In genomic region chr5:140639312-140639711, GRCm38 (mm10) we compare ENCODE assay signal across 16 mouse cellular contexts. TPM values are rescaled to one million over a fixed set of nuclear protein-coding genes. Genes with fewer than 3 reads are reported as not detected.
DNase-seq lines count a peak whose midpoint lies in the region; ATAC-seq and TF ChIP-seq lines count a peak whose summit lies in the region.
"Had no signal": no experiment of that assay in that cellular context is flagged by ENCODE, and none has a peak within 500 bp of the region (broad histone marks: within the 10 kb centered on the region; RNA-seq: fewer than 3 reads in every experiment).

No protein-coding gene starts in this region.

- H3K27ac ChIP-seq in forebrain, embryonic 13.5 days, result 0 out of 2 replicates have a peak overlapping the region, but pooled peaks have one; percentile 19
- H3K27ac ChIP-seq in forebrain, embryonic 16.5 days (ENCODE audit: low read length), result no peak overlapping the region
- 0 out of 2 replicates have a peak overlapping the region, but pooled peaks have one; percentile 12 for H3K27ac ChIP-seq in hindbrain, embryonic 10.5 days
- H3K27ac ChIP-seq in hindbrain, postnatal 0 days, result no peak overlapping the region
- 0 out of 2 replicates have a peak overlapping the region, but pooled peaks have one; percentile 93 for H3K27ac ChIP-seq in limb, embryonic 15.5 days
- no peak overlapping the region for H3K27ac ChIP-seq in limb, embryonic 10.5 days
- peak overlapping the region; percentile 41; the same call in 1 of the 2 replicates for H3K27ac ChIP-seq in embryonic facial prominence, embryonic 10.5 days (replicated peaks)
- H3K27ac ChIP-seq: heart, embryonic 13.5 days; hindbrain, embryonic 14.5 days had no signal

- peaks cover 72% of the 10 kb centered on the region for H3K4me1 ChIP-seq in forebrain, embryonic 13.5 days
- H3K4me1 ChIP-seq in forebrain, embryonic 16.5 days (replicated peaks; ENCODE audit: control insufficient read depth, insufficient read depth, low read length), result peaks cover 35% of the 10 kb centered on the region
- peaks cover 62% of the 10 kb centered on the region for H3K4me1 ChIP-seq in hindbrain, embryonic 10.5 days (replicated peaks)
- H3K4me1 ChIP-seq in hindbrain, postnatal 0 days (ENCODE audit: insufficient read depth, low read length), result peaks cover 30% of the 10 kb centered on the region
- H3K4me1 ChIP-seq in limb, embryonic 15.5 days, result peaks cover 47% of the 10 kb centered on the region
- peaks cover 47% of the 10 kb centered on the region for H3K4me1 ChIP-seq in limb, embryonic 10.5 days
- peaks cover 55% of the 10 kb centered on the region for H3K4me1 ChIP-seq in embryonic facial prominence, embryonic 10.5 days

- H3K36me3 ChIP-seq in forebrain, embryonic 13.5 days (ENCODE audit: poor library complexity, severe bottlenecking), result peaks cover 95% of the 10 kb centered on the region
- peaks cover 26% of the 10 kb centered on the region for H3K36me3 ChIP-seq in forebrain, embryonic 16.5 days (ENCODE audit: control insufficient read depth, insufficient read depth)
- H3K36me3 ChIP-seq in hindbrain, embryonic 10.5 days, result peaks cover 95% of the 10 kb centered on the region
- H3K36me3 ChIP-seq in hindbrain, postnatal 0 days (ENCODE audit: insufficient read depth, low read length), result peaks cover 17% of the 10 kb centered on the region
- peaks cover 46% of the 10 kb centered on the region for H3K36me3 ChIP-seq in limb, embryonic 15.5 days
- H3K36me3 ChIP-seq in limb, embryonic 10.5 days, result peaks cover 91% of the 10 kb centered on the region
- peaks cover 97% of the 10 kb centered on the region for H3K36me3 ChIP-seq in embryonic facial prominence, embryonic 10.5 days (replicated peaks)

- no peak for ATAC-seq in forebrain, embryonic 13.5 days
- ATAC-seq in forebrain, embryonic 16.5 days, result no peak
- ATAC-seq in hindbrain, postnatal 0 days, result no peak
- no peak for ATAC-seq in limb, embryonic 15.5 days (ENCODE audit: insufficient number of reproducible peaks, low FRiP score, low TSS enrichment, low read depth)
- ATAC-seq: forebrain, postnatal 0 days had no signal

- WGBS in forebrain, embryonic 13.5 days, result 94% methylated on average over 4 of the region's 4 CpGs
- WGBS in forebrain, embryonic 16.5 days, result 89% methylated on average over 4 of the region's 4 CpGs
- WGBS in hindbrain, embryonic 10.5 days, result 92% methylated on average over 4 of the region's 4 CpGs
- WGBS in hindbrain, postnatal 0 days, result 73% methylated on average over 4 of the region's 4 CpGs
- 90% methylated on average over 4 of the region's 4 CpGs for WGBS in limb, embryonic 15.5 days
- 96% methylated on average over 4 of the region's 4 CpGs for WGBS in limb, embryonic 10.5 days
- WGBS in embryonic facial prominence, embryonic 10.5 days, result 93% methylated on average over 4 of the region's 4 CpGs

- no peak for DNase-seq in hindbrain, embryonic 10.5 days (ENCODE audit: low spot score)
- DNase-seq in hindbrain, postnatal 0 days (ENCODE audit: low spot score), result no peak
- no peak for DNase-seq in limb, embryonic 10.5 days (ENCODE audit: low spot score)
- DNase-seq in embryonic facial prominence, embryonic 10.5 days (ENCODE audit: low spot score), result no peak
- DNase-seq in right cerebral cortex, postnatal 25 days, result no peak
- DNase-seq: adrenal gland, postnatal 10 days; cerebellum, adult 8-10 months; cerebellum, postnatal 14 days; embryo, embryonic 11 days; forebrain, postnatal 0 days; kidney, adult 11 months had no signal

- H3K4me3 ChIP-seq in forebrain, embryonic 13.5 days, result no peak overlapping the region
- H3K4me3 ChIP-seq in forebrain, embryonic 16.5 days (replicated peaks; ENCODE audit: low read length), result no peak overlapping the region
- no peak overlapping the region for H3K4me3 ChIP-seq in hindbrain, embryonic 10.5 days
- no peak overlapping the region for H3K4me3 ChIP-seq in hindbrain, postnatal 0 days (ENCODE audit: low read length)
- no peak overlapping the region for H3K4me3 ChIP-seq in limb, embryonic 15.5 days
- no peak overlapping the region for H3K4me3 ChIP-seq in limb, embryonic 10.5 days
- H3K4me3 ChIP-seq in embryonic facial prominence, embryonic 10.5 days, result no peak overlapping the region
- H3K4me3 ChIP-seq: heart, embryonic 13.5 days had no signal

- H3K9ac ChIP-seq in forebrain, embryonic 13.5 days, result no peak overlapping the region
- no peak overlapping the region for H3K9ac ChIP-seq in forebrain, embryonic 16.5 days (replicated peaks; ENCODE audit: low read depth, low read length)
- no peak overlapping the region for H3K9ac ChIP-seq in hindbrain, postnatal 0 days (replicated peaks; ENCODE audit: low read length)
- no peak overlapping the region for H3K9ac ChIP-seq in limb, embryonic 15.5 days
- H3K9ac ChIP-seq: forebrain, postnatal 0 days; hindbrain, embryonic 14.5 days had no signal

- no peak overlapping the region for H3K4me2 ChIP-seq in forebrain, embryonic 13.5 days
- no peak overlapping the region for H3K4me2 ChIP-seq in forebrain, embryonic 16.5 days (ENCODE audit: low read length)
- no peak overlapping the region for H3K4me2 ChIP-seq in hindbrain, postnatal 0 days (ENCODE audit: low read depth, low read length)
- H3K4me2 ChIP-seq in limb, embryonic 15.5 days, result no peak overlapping the region
- H3K4me2 ChIP-seq: heart, embryonic 13.5 days; hindbrain, embryonic 14.5 days had no signal

- H3K27me3 ChIP-seq in forebrain, embryonic 13.5 days, result no peaks in the 10 kb centered on the region
- no peaks in the 10 kb centered on the region for H3K27me3 ChIP-seq in forebrain, embryonic 16.5 days (replicated peaks; ENCODE audit: control insufficient read depth, insufficient read depth, low read length)
- no peaks in the 10 kb centered on the region for H3K27me3 ChIP-seq in hindbrain, embryonic 10.5 days (ENCODE audit: insufficient read depth, poor library complexity, severe bottlenecking)
- H3K27me3 ChIP-seq in hindbrain, postnatal 0 days (ENCODE audit: insufficient read depth, low read length), result no peaks in the 10 kb centered on the region
- no peaks in the 10 kb centered on the region for H3K27me3 ChIP-seq in limb, embryonic 15.5 days
- H3K27me3 ChIP-seq in limb, embryonic 10.5 days (ENCODE audit: low read depth, poor library complexity, severe bottlenecking), result no peaks in the 10 kb centered on the region
- H3K27me3 ChIP-seq in embryonic facial prominence, embryonic 10.5 days (replicated peaks; ENCODE audit: low read depth, poor library complexity, severe bottlenecking), result no peaks in the 10 kb centered on the region
- H3K27me3 ChIP-seq: heart, embryonic 13.5 days had no signal

- H3K9me3 ChIP-seq in forebrain, embryonic 13.5 days (replicated peaks), result no peaks in the 10 kb centered on the region
- H3K9me3 ChIP-seq in forebrain, embryonic 16.5 days (ENCODE audit: control insufficient read depth, low read length), result no peaks in the 10 kb centered on the region
- H3K9me3 ChIP-seq in hindbrain, embryonic 10.5 days, result no peaks in the 10 kb centered on the region
- H3K9me3 ChIP-seq in hindbrain, postnatal 0 days (ENCODE audit: low read length), result no peaks in the 10 kb centered on the region
- H3K9me3 ChIP-seq in limb, embryonic 15.5 days, result no peaks in the 10 kb centered on the region
- no peaks in the 10 kb centered on the region for H3K9me3 ChIP-seq in limb, embryonic 10.5 days (replicated peaks)
- H3K9me3 ChIP-seq in embryonic facial prominence, embryonic 10.5 days, result no peaks in the 10 kb centered on the region
- H3K9me3 ChIP-seq: heart, embryonic 13.5 days had no signal

- no peak for TF ChIP-seq CTCF in hindbrain, postnatal 0 days (IDR thresholded peaks at IDR 0.05; ENCODE audit: low read depth)

RNA-seq across cellular contexts. Expression of gene Ttyh3, which starts 9.5 kb away (rescaled TPM):
- polyA plus RNA-seq in forebrain, embryonic 13.5 days (2015; fragmentation: Nextera tagmentation; extraction: Ambion mirVana), result 59.3 and 63.4 TPM in 2 replicates
- 68.7 and 68.9 TPM in 2 replicates for polyA plus RNA-seq in forebrain, embryonic 16.5 days (2015; fragmentation: Nextera tagmentation; extraction: Ambion mirVana)
- polyA plus RNA-seq in hindbrain, embryonic 10.5 days (2016; fragmentation: Nextera tagmentation; extraction: Ambion mirVana), result 32.1 and 52.5 TPM in 2 replicates
- total RNA-seq in hindbrain, postnatal 0 days (2014; rRNA removed), result 253 and 260 TPM in 2 replicates
- 53.5 and 60.3 TPM in 2 replicates for polyA plus RNA-seq in hindbrain, postnatal 0 days (2015; fragmentation: Nextera tagmentation; extraction: Ambion mirVana)
- polyA plus RNA-seq in limb, embryonic 15.5 days (2015; fragmentation: Nextera tagmentation; extraction: Ambion mirVana), result 29.9 and 34.1 TPM in 2 replicates
- 36.6 and 47.0 TPM in 2 replicates for polyA plus RNA-seq in limb, embryonic 10.5 days (2016; fragmentation: Nextera tagmentation; extraction: Ambion mirVana)
- polyA plus RNA-seq in embryonic facial prominence, embryonic 10.5 days (2016; fragmentation: Nextera tagmentation; extraction: Ambion mirVana), result 33.4 and 35.5 TPM in 2 replicates

RNA-seq across cellular contexts. Expression of gene Lfng, which starts 32.2 kb away (rescaled TPM):
- polyA plus RNA-seq in forebrain, embryonic 13.5 days (2015; fragmentation: Nextera tagmentation; extraction: Ambion mirVana), result 28.8 and 31.8 TPM in 2 replicates
- polyA plus RNA-seq in forebrain, embryonic 16.5 days (2015; fragmentation: Nextera tagmentation; extraction: Ambion mirVana), result 23.3 and 25.6 TPM in 2 replicates
- polyA plus RNA-seq in hindbrain, embryonic 10.5 days (2016; fragmentation: Nextera tagmentation; extraction: Ambion mirVana), result 40.9 and 51.2 TPM in 2 replicates
- 81.4 and 112 TPM in 2 replicates for total RNA-seq in hindbrain, postnatal 0 days (2014; rRNA removed)
- 29.7 and 35.1 TPM in 2 replicates for polyA plus RNA-seq in hindbrain, postnatal 0 days (2015; fragmentation: Nextera tagmentation; extraction: Ambion mirVana)
- polyA plus RNA-seq in limb, embryonic 15.5 days (2015; fragmentation: Nextera tagmentation; extraction: Ambion mirVana), result 16.9 and 19.7 TPM in 2 replicates
- polyA plus RNA-seq in limb, embryonic 10.5 days (2016; fragmentation: Nextera tagmentation; extraction: Ambion mirVana), result 4.3 and 5.8 TPM in 2 replicates
- 11.7 and 14.9 TPM in 2 replicates for polyA plus RNA-seq in embryonic facial prominence, embryonic 10.5 days (2016; fragmentation: Nextera tagmentation; extraction: Ambion mirVana)

Comparison
In these comparisons a context has a peak if more than half of its experiments do, and no peak if none do; other contexts are left out.
1. H3K27ac ChIP-seq: peak in forebrain, embryonic 13.5 days (single experiment), hindbrain, embryonic 10.5 days (single experiment), limb, embryonic 15.5 days (single experiment) and embryonic facial prominence, embryonic 10.5 days (single experiment); none in forebrain, embryonic 16.5 days (single experiment), hindbrain, postnatal 0 days (single experiment) and limb, embryonic 10.5 days (single experiment).